Comparison of ENCODE assay signal across 7 mouse cellular contexts in genomic region chr5:108269811-108270151, GRCm38 (mm10). TPM values are rescaled to one million over a fixed set of nuclear protein-coding genes. Genes with fewer than 3 reads are reported as not detected.
DNase-seq lines count a peak whose midpoint lies in the region; ATAC-seq and TF ChIP-seq lines count a peak whose summit lies in the region.

No protein-coding gene starts in this region.

- no peaks in the 10 kb centered on the region for H3K27me3 ChIP-seq in lung, embryonic 16.5 days (ENCODE audit: control insufficient read depth, insufficient read depth, low read depth, low read length)
- no peaks in the 10 kb centered on the region for H3K27me3 ChIP-seq in limb, embryonic 12.5 days
- H3K27me3 ChIP-seq in stomach, embryonic 14.5 days (ENCODE audit: control insufficient read depth, insufficient read depth, low read length) = no peaks in the 10 kb centered on the region

- H3K36me3 ChIP-seq in lung, embryonic 16.5 days (ENCODE audit: control insufficient read depth, insufficient read depth, low read length) = no peaks in the 10 kb centered on the region
- H3K36me3 ChIP-seq in limb, embryonic 12.5 days = peaks cover 4% of the 10 kb centered on the region; the same call in 1 of the 2 replicates
- 0 out of 2 replicates have a peak, but pooled peaks cover 3% of the 10 kb centered on the region for H3K36me3 ChIP-seq in stomach, embryonic 14.5 days (ENCODE audit: control insufficient read depth, insufficient read depth, low read length)

- peaks cover 16% of the 10 kb centered on the region for H3K4me1 ChIP-seq in lung, embryonic 16.5 days (replicated peaks; ENCODE audit: control insufficient read depth, insufficient read depth, low read length)
- no peaks in the 10 kb centered on the region for H3K4me1 ChIP-seq in embryonic fibroblast, embryonic 13.5 days (ENCODE audit: control insufficient read depth, insufficient read depth, low read length)
- H3K4me1 ChIP-seq in limb, embryonic 12.5 days (replicated peaks) = peaks cover 17% of the 10 kb centered on the region
- peaks cover 12% of the 10 kb centered on the region for H3K4me1 ChIP-seq in stomach, embryonic 14.5 days (ENCODE audit: control insufficient read depth, insufficient read depth, low read length)

- H3K4me2 ChIP-seq in lung, embryonic 16.5 days (ENCODE audit: low read depth, low read length) = peak overlapping the region; percentile 88
- peak overlapping the region; percentile 83 for H3K4me2 ChIP-seq in limb, embryonic 12.5 days
- peak overlapping the region; percentile 76 for H3K4me2 ChIP-seq in stomach, embryonic 14.5 days (replicated peaks; ENCODE audit: low read depth, low read length)

- WGBS in lung, embryonic 16.5 days = 5% methylated on average over 7 of the region's 7 CpGs
- 15% methylated on average over 7 of the region's 7 CpGs for WGBS in limb, embryonic 12.5 days
- 6% methylated on average over 7 of the region's 7 CpGs for WGBS in stomach, embryonic 14.5 days

- no peak for TF ChIP-seq POLR2A in embryonic fibroblast, embryonic 13.5 days (IDR thresholded peaks at IDR 0.05; ENCODE audit: low read depth, low read length)

- no peaks in the 10 kb centered on the region for H3K9me3 ChIP-seq in lung, embryonic 16.5 days (ENCODE audit: control insufficient read depth, low read length)
- H3K9me3 ChIP-seq in limb, embryonic 12.5 days = no peaks in the 10 kb centered on the region
- H3K9me3 ChIP-seq in stomach, embryonic 14.5 days (ENCODE audit: control insufficient read depth, low read depth, low read length) = no peaks in the 10 kb centered on the region

- no peak for DNase-seq in lung, postnatal 4 days
- DNase-seq in cerebellum, adult 8-10 months = no peak

- peak overlapping the region; percentile 100 for H3K4me3 ChIP-seq in lung, embryonic 16.5 days (ENCODE audit: low read length)
- peak overlapping the region; percentile 97 for H3K4me3 ChIP-seq in embryonic fibroblast, embryonic 13.5 days (ENCODE audit: insufficient read depth, low read length)
- H3K4me3 ChIP-seq in limb, embryonic 12.5 days (replicated peaks) = peak overlapping the region; percentile 82
- peak overlapping the region; percentile 94 for H3K4me3 ChIP-seq in stomach, embryonic 14.5 days (ENCODE audit: low read depth, low read length)

- no peak for ATAC-seq in lung, embryonic 16.5 days (ENCODE audit: low read depth)
- no peak for ATAC-seq in limb, embryonic 12.5 days (ENCODE audit: insufficient number of reproducible peaks, insufficient read depth, low FRiP score, low TSS enrichment, low read depth)
- ATAC-seq in stomach, embryonic 14.5 days (ENCODE audit: insufficient number of reproducible peaks, insufficient read depth, low FRiP score, low read depth) = no peak
- no peak for ATAC-seq in megakaryocyte-erythroid progenitor cell, adult 5-6 weeks (replicated peaks; ENCODE audit: low FRiP score, low TSS enrichment, poor library complexity, severe bottlenecking)

- no peak overlapping the region for H3K27ac ChIP-seq in lung, embryonic 16.5 days (ENCODE audit: low read length)
- no peak overlapping the region for H3K27ac ChIP-seq in embryonic fibroblast, embryonic 13.5 days (ENCODE audit: insufficient read depth, low read length)
- no peak overlapping the region for H3K27ac ChIP-seq in limb, embryonic 12.5 days
- H3K27ac ChIP-seq in stomach, embryonic 14.5 days (ENCODE audit: low read length) = no peak overlapping the region

- no peak for TF ChIP-seq CTCF in embryonic fibroblast, embryonic 13.5 days (IDR thresholded peaks at IDR 0.05; ENCODE audit: borderline replicate concordance, insufficient read depth, low read length)

- H3K9ac ChIP-seq in lung, embryonic 16.5 days (ENCODE audit: low read length) = peak overlapping the region; percentile 99
- H3K9ac ChIP-seq in limb, embryonic 12.5 days (replicated peaks) = peak overlapping the region; percentile 93
- peak overlapping the region; percentile 88 for H3K9ac ChIP-seq in stomach, embryonic 14.5 days (replicated peaks; ENCODE audit: low read depth, low read length)

RNA-seq across cellular contexts. Expression of gene Dr1, which starts 1.1 kb away (rescaled TPM):
- polyA plus RNA-seq in lung, embryonic 16.5 days (2015; fragmentation: Nextera tagmentation; extraction: Ambion mirVana) = 40.5 and 45.3 TPM in 2 replicates
- polyA plus RNA-seq in embryonic fibroblast, embryonic 13.5 days (2011; ENCODE audit: insufficient read length, low read depth, missing spikeins) = 32.9 and 34.8 TPM in 2 replicates
- polyA plus RNA-seq in limb, embryonic 12.5 days (2016; fragmentation: Nextera tagmentation; extraction: Ambion mirVana) = 51.4 and 54.3 TPM in 2 replicates
- polyA plus RNA-seq in stomach, embryonic 14.5 days (2014; fragmentation: Nextera tagmentation; extraction: Ambion mirVana) = 39.0 and 42.8 TPM in 2 replicates
- total RNA-seq in megakaryocyte-erythroid progenitor cell, adult 5-6 weeks (2014; fragmentation: Nextera tagmentation) = 55.9 and 61.8 TPM in 2 replicates
- 53.3 and 83.8 TPM in 2 replicates for total RNA-seq in megakaryocyte-erythroid progenitor cell, adult 5-6 weeks (2017)

RNA-seq across cellular contexts. Expression of gene Pigg, which starts 42.6 kb away (rescaled TPM):
- polyA plus RNA-seq in lung, embryonic 16.5 days (2015; fragmentation: Nextera tagmentation; extraction: Ambion mirVana) = 7.0 and 7.4 TPM in 2 replicates
- 7.9 and 8.0 TPM in 2 replicates for polyA plus RNA-seq in embryonic fibroblast, embryonic 13.5 days (2011; ENCODE audit: insufficient read length, low read depth, missing spikeins)
- 6.3 and 6.4 TPM in 2 replicates for polyA plus RNA-seq in limb, embryonic 12.5 days (2016; fragmentation: Nextera tagmentation; extraction: Ambion mirVana)
- 3.1 and 3.8 TPM in 2 replicates for polyA plus RNA-seq in stomach, embryonic 14.5 days (2014; fragmentation: Nextera tagmentation; extraction: Ambion mirVana)
- 6.2 and 8.8 TPM in 2 replicates for total RNA-seq in megakaryocyte-erythroid progenitor cell, adult 5-6 weeks (2014; fragmentation: Nextera tagmentation)
- 10.8 and 11.0 TPM in 2 replicates for total RNA-seq in megakaryocyte-erythroid progenitor cell, adult 5-6 weeks (2017)
